Mouse (Mus musculus) erythroblast, embryonic 14.5 days (primary cell): ENCODE measurements at regions not wholly inside any gene's neighbourhood (a gene's known extent, or its start where the extent isn't known, plus 50 kb on each side); places are given as distances from the start of the nearest gene placed in this dataset.

Experiments used
- H3K27me3 ChIP-seq: 2 replicates; pipeline ENCODE4 v1.6.1; 2012; ENCODE audit warnings: inconsistent platforms; ENCODE audit not compliant: control insufficient read depth
- H3K36me3 ChIP-seq: 2 replicates; pipeline ENCODE4 v1.6.1; 2012; ENCODE audit warnings: mild to moderate bottlenecking, inconsistent platforms; ENCODE audit not compliant: control insufficient read depth
- H3K4me1 ChIP-seq: 2 replicates; pipeline ENCODE4 v1.6.1; 2012; ENCODE audit warnings: inconsistent platforms; ENCODE audit not compliant: control insufficient read depth
- H3K4me3 ChIP-seq: replicated peaks from 2 replicates; pipeline ENCODE3; 2012; ENCODE audit warnings: moderate library complexity, mild to moderate bottlenecking, inconsistent platforms
- H3K9me3 ChIP-seq: 2 replicates; pipeline ENCODE4 v1.6.1; 2012; ENCODE audit warnings: low read length, inconsistent platforms, mixed read lengths; ENCODE audit not compliant: control insufficient read depth
- GATA1 ChIP-seq: IDR thresholded peaks from 2 replicates; pipeline ENCODE4 v1.6.1; 2012; ENCODE audit warnings: low read length, inconsistent platforms, mixed read lengths
- TAL1 ChIP-seq: IDR thresholded peaks from 3 replicates; pipeline ENCODE4 v1.6.1; 2012; ENCODE audit warnings: low read length, inconsistent platforms, mixed read lengths

- H3K36me3 ChIP-seq, result no peaks in the 10 kb centered on the region
- H3K4me3 ChIP-seq, result no peak overlapping the region
- no peaks in the 10 kb centered on the region for H3K9me3 ChIP-seq
- no peaks in the 10 kb centered on the region for H3K27me3 ChIP-seq
- no peaks in the 10 kb centered on the region for H3K4me1 ChIP-seq
- no peak for TF ChIP-seq GATA1
- TF ChIP-seq TAL1, result no peak
These were observed 126.1 kb downstream of the Zfp36l2 start for GRCm38 (mm10) chr17:84061621-84062020.

GRCm38 (mm10) chr17:84056469-84056868 lies 131.3 kb downstream of the Zfp36l2 start:
- Histone ChIP-seq H3K9me3 (no peaks in the 10 kb centered on the region), H3K27me3 (no peaks in the 10 kb centered on the region)
- TF ChIP-seq TAL1 (no peak), GATA1 (no peak)

GRCm38 (mm10) chr17:84052437-84052836 lies 135.3 kb downstream of the Zfp36l2 start:
- Histone ChIP-seq H3K27me3 (no peaks in the 10 kb centered on the region), H3K4me1 (no peaks in the 10 kb centered on the region), H3K9me3 (peaks cover 6% of the 10 kb centered on the region), H3K4me3 (no peak overlapping the region), H3K36me3 (no peaks in the 10 kb centered on the region)
- TF ChIP-seq TAL1 (no peak), GATA1 (no peak)

More at GRCm38 (mm10) chr17:84056469-84056868, 131.3 kb downstream of the Zfp36l2 start:
- H3K36me3 ChIP-seq, result no peaks in the 10 kb centered on the region
- no peak overlapping the region for H3K4me3 ChIP-seq
- H3K4me1 ChIP-seq, result no peaks in the 10 kb centered on the region

DNA sequence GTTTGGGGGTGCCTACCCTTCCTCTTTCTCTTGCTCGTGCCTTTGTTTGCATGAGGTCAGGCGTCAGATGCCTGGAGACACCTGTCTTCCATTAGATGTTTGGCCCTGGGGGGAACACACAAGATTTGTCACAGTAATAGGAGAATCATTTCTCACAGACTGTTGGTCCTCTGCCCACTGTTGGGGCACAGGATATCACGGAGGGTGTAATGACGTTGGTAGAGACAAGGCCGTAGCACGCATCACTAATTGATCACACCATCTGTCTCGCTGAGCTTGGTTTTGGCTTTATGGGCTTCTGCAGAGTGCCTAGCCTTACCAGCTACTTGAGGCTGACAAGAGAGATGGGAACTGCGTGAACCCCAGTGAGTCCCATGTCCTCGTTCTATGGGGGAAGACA lies 136.5 kb downstream of the Zfp36l2 start:
- TF ChIP-seq GATA1 (no peak), TAL1 (no peak)
- no peaks in the 10 kb centered on the region for H3K4me1 ChIP-seq
- H3K36me3 ChIP-seq, result no peaks in the 10 kb centered on the region
- H3K27me3 ChIP-seq, result no peaks in the 10 kb centered on the region
- H3K4me3 ChIP-seq, result no peak overlapping the region
- peaks cover 10% of the 10 kb centered on the region for H3K9me3 ChIP-seq

GRCm38 (mm10) chr17:84048533-84048932 lies 139.2 kb downstream of the Zfp36l2 start:
- no peaks in the 10 kb centered on the region for H3K4me1 ChIP-seq
- H3K4me3 ChIP-seq, result no peak overlapping the region
- H3K9me3 ChIP-seq, result peaks cover 10% of the 10 kb centered on the region
- TF ChIP-seq TAL1 (no peak), GATA1 (no peak)
- no peaks in the 10 kb centered on the region for H3K36me3 ChIP-seq
- H3K27me3 ChIP-seq, result no peaks in the 10 kb centered on the region

- H3K4me3 ChIP-seq, result no peak overlapping the region
- H3K36me3 ChIP-seq, result no peaks in the 10 kb centered on the region
- no peaks in the 10 kb centered on the region for H3K4me1 ChIP-seq
- H3K27me3 ChIP-seq, result no peaks in the 10 kb centered on the region
- TF ChIP-seq TAL1 (no peak), GATA1 (no peak)
- peaks cover 10% of the 10 kb centered on the region for H3K9me3 ChIP-seq
These were observed 140.2 kb downstream of the Zfp36l2 start for GRCm38 (mm10) chr17:84047520-84047919.

- no peaks in the 10 kb centered on the region for H3K4me1 ChIP-seq
- no peaks in the 10 kb centered on the region for H3K36me3 ChIP-seq
- H3K27me3 ChIP-seq, result no peaks in the 10 kb centered on the region
- peaks cover 10% of the 10 kb centered on the region for H3K9me3 ChIP-seq
- TF ChIP-seq GATA1 (no peak), TAL1 (no peak)
- H3K4me3 ChIP-seq, result no peak overlapping the region
These were observed 141.9 kb downstream of the Zfp36l2 start for GRCm38 (mm10) chr17:84045812-84046211.

- no peak overlapping the region for H3K4me3 ChIP-seq
- H3K36me3 ChIP-seq, result no peaks in the 10 kb centered on the region
- TF ChIP-seq TAL1 (no peak), GATA1 (no peak)
- H3K9me3 ChIP-seq, result peaks cover 12% of the 10 kb centered on the region
- no peaks in the 10 kb centered on the region for H3K4me1 ChIP-seq
- no peaks in the 10 kb centered on the region for H3K27me3 ChIP-seq
These were observed 143.2 kb downstream of the Zfp36l2 start for GRCm38 (mm10) chr17:84044472-84044936.

- Histone ChIP-seq H3K9me3 (peaks cover 15% of the 10 kb centered on the region), H3K4me3 (no peak overlapping the region), H3K36me3 (no peaks in the 10 kb centered on the region), H3K27me3 (no peaks in the 10 kb centered on the region), H3K4me1 (no peaks in the 10 kb centered on the region)
- TF ChIP-seq TAL1 (no peak), GATA1 (no peak)
These were observed 144.6 kb downstream of the Zfp36l2 start for GRCm38 (mm10) chr17:84043102-84043501.

DNA sequence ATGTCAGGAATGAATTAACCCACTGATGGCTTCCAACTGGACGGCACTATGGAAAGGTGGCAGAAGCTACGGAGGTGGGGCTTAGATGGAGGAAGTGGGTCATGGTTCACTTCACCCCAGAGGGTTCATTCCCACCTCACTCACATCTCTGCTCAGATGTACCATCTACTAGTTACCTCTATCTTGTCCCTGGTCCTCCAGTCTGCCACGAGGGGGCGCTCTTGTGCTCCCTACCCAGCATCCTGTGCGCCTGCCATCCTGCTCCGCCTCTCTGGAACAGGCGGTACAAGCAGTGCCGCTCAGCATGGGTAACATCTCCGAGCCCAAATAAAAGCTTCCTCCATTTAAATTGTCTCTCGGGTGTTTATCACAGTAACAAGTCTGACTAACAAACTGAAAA lies 148.3 kb downstream of the Zfp36l2 start:
- Histone ChIP-seq H3K4me1 (no peaks in the 10 kb centered on the region), H3K27me3 (no peaks in the 10 kb centered on the region)

More for the DNA sequence above, 148.3 kb downstream of the Zfp36l2 start:
- peaks cover 5% of the 10 kb centered on the region; the same call in 1 of the 2 replicates for H3K9me3 ChIP-seq
- H3K36me3 ChIP-seq, result no peaks in the 10 kb centered on the region
- H3K4me3 ChIP-seq, result no peak overlapping the region
- TF ChIP-seq TAL1, result no peak
- TF ChIP-seq GATA1, result no peak
